Mouse (Mus musculus) left cerebral cortex, postnatal 36 days (tissue): Measurements from ENCODE around the gene Tbc1d25. TPM values are rescaled to one million over a fixed set of nuclear protein-coding genes. Genes with fewer than 3 reads are reported as not detected.

Experiments
- DNase-seq, 2 experiments: peaks; one replicate each; pipeline ENCODE4 v3.0.0; 2021 to 2022; ENCODE audit warnings: low spot score in 2 of 2, mixed read lengths in 1 of 2
- intact Hi-C: fragments of 180-260 bp; cut with DNase I; formaldehyde crosslinking; loops from one replicate; pipeline ENCODE4 v1.15.1; 2025
- total RNA-seq, 2 experiments: library from RNA; stranded (reverse); gene quantifications; 2 replicates each; pipeline ENCODE4 v1.2.3; 2021

The Tbc1d25 gene
- total RNA-seq, 2 experiments from 2014 or later, result 15.9 to 16.8 TPM

DNA sequence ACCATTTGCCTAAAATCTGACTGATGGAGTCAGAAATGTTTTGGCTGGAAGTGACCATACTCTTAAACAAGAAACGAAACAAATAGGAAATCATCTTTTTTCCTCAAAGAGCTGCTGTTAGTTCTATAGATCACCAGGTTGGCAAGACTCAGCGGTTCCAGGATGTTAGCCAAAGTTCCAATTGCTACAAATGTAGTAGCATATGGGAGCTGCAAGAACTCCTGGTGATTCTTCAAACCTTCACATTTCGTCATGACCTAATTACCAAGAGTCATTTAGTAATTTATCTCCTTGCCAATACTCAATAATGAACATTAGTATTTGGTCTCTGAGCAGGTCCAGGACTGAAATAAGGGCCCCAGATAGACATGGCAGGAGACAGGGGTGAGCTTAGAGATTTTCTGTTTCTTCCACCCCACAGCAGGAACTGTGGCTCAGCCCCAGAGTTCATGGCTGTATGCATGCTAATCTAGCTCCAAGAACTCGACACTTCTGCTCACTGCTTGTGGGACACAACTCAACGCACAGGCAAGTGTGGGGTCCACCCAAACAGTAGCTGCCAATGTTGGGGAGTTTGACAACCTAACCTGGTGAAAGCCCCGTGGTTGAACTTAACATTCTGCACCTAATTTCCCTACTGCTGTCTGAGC lies 52.0 kb downstream of the Tbc1d25 start:
- intact Hi-C loops, result loop anchor here (10.0 kb wide), 1 partner anchor 199 kb away; the partner anchor contains the start of gene Eras
- no peak for DNase-seq

DNA sequence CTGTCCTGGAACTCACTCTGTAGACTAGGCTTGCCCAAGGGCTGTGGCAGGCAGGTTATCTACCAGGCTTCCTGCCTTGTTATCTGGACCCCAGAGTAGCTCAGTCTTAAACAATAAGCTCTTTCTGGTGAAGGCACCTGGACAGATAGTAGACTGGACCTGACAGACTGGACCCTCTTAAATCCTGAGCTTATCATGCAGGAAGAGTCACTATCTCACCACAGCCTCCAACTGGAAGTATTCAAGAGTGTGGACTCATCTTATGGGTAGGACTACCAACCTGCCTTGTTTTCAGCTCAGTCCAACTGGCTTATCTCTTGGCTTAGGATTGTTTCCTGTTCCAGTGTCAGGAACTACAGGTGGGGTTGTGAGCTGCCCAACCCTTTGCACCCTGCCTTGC lies 58.7 kb downstream of the Tbc1d25 start:
- DNase-seq, result no peak
- intact Hi-C loops, result no loop called here

DNA sequence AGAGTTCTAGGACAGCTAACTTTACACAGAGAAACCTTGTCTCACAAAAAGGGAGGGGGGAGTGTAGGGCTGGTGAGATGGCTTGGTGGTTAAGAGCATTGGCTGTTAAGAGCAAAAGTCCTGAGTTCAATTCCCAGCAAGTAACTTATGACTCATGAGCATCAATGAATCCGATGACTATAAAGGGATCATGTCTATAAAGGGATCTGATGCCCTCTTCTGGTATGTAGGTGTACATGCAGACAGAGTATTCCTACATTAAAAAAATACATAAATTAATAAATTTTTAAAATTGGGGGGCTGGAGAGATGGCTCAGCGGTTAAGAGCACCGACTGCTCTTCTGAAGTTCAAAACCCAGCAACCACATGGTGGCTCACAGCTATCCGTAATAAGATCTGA lies 60.7 kb downstream of the Tbc1d25 start:
- DNase-seq, result no peak
- intact Hi-C loops, result no loop called here

DNA sequence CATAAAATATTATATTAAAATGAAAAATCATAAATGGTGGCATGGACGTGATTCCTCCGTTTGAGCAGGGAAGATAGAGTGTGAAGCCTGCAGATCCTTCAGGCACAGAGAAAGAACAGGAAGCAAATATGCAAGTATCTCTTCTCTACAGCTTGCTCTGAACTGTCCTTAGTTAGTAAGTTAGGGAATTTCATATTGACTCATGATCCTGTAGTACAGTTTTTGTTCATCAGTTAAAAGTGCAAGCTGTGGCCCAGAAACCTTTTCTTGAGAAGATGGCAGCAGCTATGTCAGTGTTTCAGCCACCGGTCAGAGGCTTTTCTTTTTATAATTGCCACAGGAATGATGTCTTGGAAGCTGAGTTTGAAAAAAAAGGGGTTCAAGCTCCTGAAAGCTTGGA lies 71.0 kb downstream of the Tbc1d25 start:
- intact Hi-C loops, result no loop called here
- no peak for DNase-seq

Other genes starting within 250 kb of the Tbc1d25 start
- gene Eras, start 247.6 kb downstream of the Tbc1d25 start, total RNA-seq, result not detected
- gene Hdac6, start 228.3 kb downstream of the Tbc1d25 start, total RNA-seq, result 10 to 100 TPM; 42.8 to 57.2 TPM
- gene Gata1, start 198.1 kb downstream of the Tbc1d25 start, total RNA-seq, result not detected
- under 1 TPM in 1 of 2 experiments, not detected in 1; 0.69 TPM for gene Glod5, start 157.7 kb downstream of the Tbc1d25 start, total RNA-seq
- 10 to 100 TPM; 28.3 TPM for gene Suv39h1, start 101.4 kb downstream of the Tbc1d25 start, total RNA-seq
- gene Was, start 85.7 kb downstream of the Tbc1d25 start, total RNA-seq, result 1 to 10 TPM; 1.5 to 1.6 TPM
- 100 to 1,000 TPM; 203 TPM for gene Wdr13, start 43.3 kb downstream of the Tbc1d25 start, total RNA-seq
- 100 to 1,000 TPM; 124 to 126 TPM for gene Rbm3, start 30.3 kb downstream of the Tbc1d25 start, total RNA-seq
- 10 to 100 TPM; 33.5 to 35.9 TPM for gene Ebp, start 17.3 kb upstream of the Tbc1d25 start, total RNA-seq
- gene Porcn, start 30.3 kb upstream of the Tbc1d25 start, total RNA-seq, result 10 to 100 TPM; 74.4 to 76.7 TPM
- 10 to 100 TPM; 22.8 to 27.2 TPM for gene Ftsj1, start 76.2 kb upstream of the Tbc1d25 start, total RNA-seq
- gene Slc38a5, start 95.0 kb upstream of the Tbc1d25 start, total RNA-seq, result 1 to 10 TPM; 2.3 to 4.3 TPM
- not detected for gene Ssxb10, start 151.2 kb upstream of the Tbc1d25 start, total RNA-seq
- not detected for gene Ssxb9, start 190.8 kb upstream of the Tbc1d25 start, total RNA-seq
- gene Ssxb1, start 237.1 kb upstream of the Tbc1d25 start, total RNA-seq, result not detected